Mouse (Mus musculus): ENCODE results near the gene Gde1.

The Gde1 gene

GRCm38 (mm10) chr7:118705101-118705961 is at the start of gene Gde1:
TSS of gene Gde1 (minus strand) at chr7:118705778.
- DNase-seq (ENCODE audit: low read depth in 2 of 2, low spot score in 2 of 2): peak; percentile 72 to 80

- DNase-seq (ENCODE audit: low read depth in 2 of 2, low spot score in 2 of 2): no peak
Measured at GRCm38 (mm10) chr7:118751625-118752024, 46.0 kb upstream of the Gde1 start.

- no peak for DNase-seq (ENCODE audit: low read depth in 2 of 2, low spot score in 2 of 2)
Measured at GRCm38 (mm10) chr7:118749706-118750105, 44.1 kb upstream of the Gde1 start.

GRCm38 (mm10) chr7:118747891-118748672 is 42.5 kb upstream of the Gde1 start:
- DNase-seq (ENCODE audit: low read depth in 2 of 2, low spot score in 2 of 2): no peak

- no peak for DNase-seq (ENCODE audit: low read depth in 2 of 2, low spot score in 2 of 2)
Measured at GRCm38 (mm10) chr7:118744766-118745165, 39.2 kb upstream of the Gde1 start.

GRCm38 (mm10) chr7:118742278-118742677 is 36.7 kb upstream of the Gde1 start:
- DNase-seq (ENCODE audit: low read depth in 2 of 2, low spot score in 2 of 2): no peak

- DNase-seq (ENCODE audit: low read depth in 2 of 2, low spot score in 2 of 2): peak; percentile 90 to 92
Measured at GRCm38 (mm10) chr7:118740532-118741338, 35.2 kb upstream of the Gde1 start.

GRCm38 (mm10) chr7:118739975-118740531 is 34.5 kb upstream of the Gde1 start, which contains the start of gene Vps35l:
TSS of gene Vps35l (plus strand) at chr7:118740226.
- DNase-seq (ENCODE audit: low read depth in 2 of 2, low spot score in 2 of 2): peak; percentile 78 to 83

GRCm38 (mm10) chr7:118738730-118739129 is 33.2 kb upstream of the Gde1 start:
- no peak for DNase-seq (ENCODE audit: low read depth in 2 of 2, low spot score in 2 of 2)

GRCm38 (mm10) chr7:118733225-118733624 is 27.6 kb upstream of the Gde1 start:
- no peak for DNase-seq (ENCODE audit: low read depth in 2 of 2, low spot score in 2 of 2)

GRCm38 (mm10) chr7:118731781-118732180 is 26.2 kb upstream of the Gde1 start:
- no peak for DNase-seq (ENCODE audit: low read depth in 2 of 2, low spot score in 2 of 2)

- DNase-seq (ENCODE audit: low read depth in 2 of 2, low spot score in 2 of 2): no peak
Measured at GRCm38 (mm10) chr7:118728846-118729587, 23.4 kb upstream of the Gde1 start.

- no peak for DNase-seq (ENCODE audit: low read depth in 2 of 2, low spot score in 2 of 2)
Measured at GRCm38 (mm10) chr7:118725459-118725858, 19.9 kb upstream of the Gde1 start.

- no peak for DNase-seq (ENCODE audit: low read depth in 2 of 2, low spot score in 2 of 2)
Measured at GRCm38 (mm10) chr7:118723927-118724326, 18.3 kb upstream of the Gde1 start.

- DNase-seq (ENCODE audit: low read depth in 2 of 2, low spot score in 2 of 2): no peak
Measured at GRCm38 (mm10) chr7:118718066-118718465, 12.5 kb upstream of the Gde1 start.

- no peak for DNase-seq (ENCODE audit: low read depth in 2 of 2, low spot score in 2 of 2)
Measured at GRCm38 (mm10) chr7:118714873-118715272, 9.3 kb upstream of the Gde1 start.

GRCm38 (mm10) chr7:118712228-118713173 is 6.9 kb upstream of the Gde1 start, which contains the start of gene Ccp110:
TSS of gene Ccp110 (plus strand) at chr7:118712552.
- DNase-seq (ENCODE audit: low read depth in 2 of 2, low spot score in 2 of 2): peak; percentile 85 to 87

- no peak for DNase-seq (ENCODE audit: low read depth in 2 of 2, low spot score in 2 of 2)
Measured at GRCm38 (mm10) chr7:118710776-118711175, 5.2 kb upstream of the Gde1 start.

- DNase-seq (ENCODE audit: low read depth in 2 of 2, low spot score in 2 of 2): no peak
Measured at GRCm38 (mm10) chr7:118708002-118708401, 2.4 kb upstream of the Gde1 start.

Data from CD8-positive naive resting alpha-beta T cell, adult 2 months (primary cell).